Mouse (Mus musculus): Measurements from ENCODE around the gene Poldip2. TPM values are rescaled to one million over a fixed set of nuclear protein-coding genes. Genes with fewer than 3 reads are reported as not detected.
A peak's percentile ranks its signal among the peaks of the same experiment; 100 is the strongest.

The Poldip2 gene
- polyA plus RNA-seq, 1 experiment from 2014 or later: 165 TPM

GRCm38 (mm10) chr11:78497544-78498522 is 14.2 kb upstream of the Poldip2 start, which contains the start of gene Sarm1:
Gene Sarm1 (minus strand): TSS chr11:78497754.
- 2% methylated on average over 36 of the region's 36 CpGs for WGBS
- peak within 1 kb of the TSS; percentile 75 for H3K4me2 ChIP-seq (ENCODE audit: low read length)
- H3K27me3 ChIP-seq (ENCODE audit: control insufficient read depth, insufficient read depth, low read length): 0 out of 2 replicates have a peak, but pooled peaks cover 5% of the 10 kb centered on the region
- H3K9me3 ChIP-seq (ENCODE audit: control insufficient read depth, low read length): no peaks in the 10 kb centered on the region
- H3K36me3 ChIP-seq (ENCODE audit: control insufficient read depth, insufficient read depth, low read length): no peaks in the 10 kb centered on the region
- peaks cover 29% of the 10 kb centered on the region for H3K4me1 ChIP-seq (ENCODE audit: control insufficient read depth, insufficient read depth, low read length)
- peak within 1 kb of the TSS; percentile 93 for H3K27ac ChIP-seq (replicated peaks; ENCODE audit: low read depth, low read length)
- peak within 1 kb of the TSS; percentile 89 for H3K9ac ChIP-seq (replicated peaks; ENCODE audit: low read length)
- peak; percentile 96 for ATAC-seq (ENCODE audit: low FRiP score, low TSS enrichment)
- DNase-seq: peak; percentile 99
- H3K4me3 ChIP-seq (replicated peaks; ENCODE audit: low read depth, low read length): peak within 1 kb of the TSS; percentile 91

GRCm38 (mm10) chr11:78499004-78499403 is 13.0 kb upstream of the Poldip2 start, which contains the start of gene Vtn:
Gene Vtn (plus strand): TSS chr11:78499091.
- DNase-seq (no peak), ATAC-seq (ENCODE audit: low FRiP score, low TSS enrichment) (no peak)
- Histone ChIP-seq H3K4me1 (ENCODE audit: control insufficient read depth, insufficient read depth, low read length) (peaks cover 28% of the 10 kb centered on the region), H3K36me3 (ENCODE audit: control insufficient read depth, insufficient read depth, low read length) (no peaks in the 10 kb centered on the region), H3K27ac (replicated peaks; ENCODE audit: low read depth, low read length) (peak within 1 kb of the TSS; percentile 93), H3K4me3 (replicated peaks; ENCODE audit: low read depth, low read length) (peak within 1 kb of the TSS; percentile 91), H3K9ac (replicated peaks; ENCODE audit: low read length) (peak within 1 kb of the TSS; percentile 57), H3K9me3 (ENCODE audit: control insufficient read depth, low read length) (no peaks in the 10 kb centered on the region), H3K4me2 (ENCODE audit: low read length) (peak within 1 kb of the TSS; percentile 75), H3K27me3 (ENCODE audit: control insufficient read depth, insufficient read depth, low read length) (0 out of 2 replicates have a peak, but pooled peaks cover 5% of the 10 kb centered on the region)
- WGBS: 45% methylated on average over 7 of the region's 7 CpGs

GRCm38 (mm10) chr11:78499543-78499942 is 12.4 kb upstream of the Poldip2 start:
- WGBS: 47% methylated on average over 16 of the region's 16 CpGs
- Histone ChIP-seq H3K9ac (replicated peaks; ENCODE audit: low read length) (no peak overlapping the region; the same call in 1 of the 2 replicates), H3K4me2 (ENCODE audit: low read length) (no peak overlapping the region), H3K27ac (replicated peaks; ENCODE audit: low read depth, low read length) (no peak overlapping the region), H3K27me3 (ENCODE audit: control insufficient read depth, insufficient read depth, low read length) (0 out of 2 replicates have a peak, but pooled peaks cover 5% of the 10 kb centered on the region), H3K36me3 (ENCODE audit: control insufficient read depth, insufficient read depth, low read length) (no peaks in the 10 kb centered on the region), H3K9me3 (ENCODE audit: control insufficient read depth, low read length) (no peaks in the 10 kb centered on the region), H3K4me3 (replicated peaks; ENCODE audit: low read depth, low read length) (no peak overlapping the region), H3K4me1 (ENCODE audit: control insufficient read depth, insufficient read depth, low read length) (peaks cover 23% of the 10 kb centered on the region)
- DNase-seq (no peak), ATAC-seq (ENCODE audit: low FRiP score, low TSS enrichment) (no peak)

GRCm38 (mm10) chr11:78500623-78501202 is 11.3 kb upstream of the Poldip2 start:
- Histone ChIP-seq H3K9ac (replicated peaks; ENCODE audit: low read length) (no peak overlapping the region; the same call in 1 of the 2 replicates), H3K4me1 (ENCODE audit: control insufficient read depth, insufficient read depth, low read length) (peaks cover 11% of the 10 kb centered on the region), H3K36me3 (ENCODE audit: control insufficient read depth, insufficient read depth, low read length) (0 out of 2 replicates have a peak, but pooled peaks cover 5% of the 10 kb centered on the region), H3K9me3 (ENCODE audit: control insufficient read depth, low read length) (no peaks in the 10 kb centered on the region), H3K4me2 (ENCODE audit: low read length) (no peak overlapping the region), H3K27ac (replicated peaks; ENCODE audit: low read depth, low read length) (no peak overlapping the region), H3K27me3 (ENCODE audit: control insufficient read depth, insufficient read depth, low read length) (0 out of 2 replicates have a peak, but pooled peaks cover 5% of the 10 kb centered on the region), H3K4me3 (replicated peaks; ENCODE audit: low read depth, low read length) (no peak overlapping the region)
- no peak for ATAC-seq (ENCODE audit: low FRiP score, low TSS enrichment)
- WGBS: 80% methylated on average over 9 of the region's 9 CpGs
- no peak for DNase-seq

GRCm38 (mm10) chr11:78501529-78501928 is 10.5 kb upstream of the Poldip2 start:
- Histone ChIP-seq H3K9me3 (ENCODE audit: control insufficient read depth, low read length) (no peaks in the 10 kb centered on the region), H3K36me3 (ENCODE audit: control insufficient read depth, insufficient read depth, low read length) (peaks cover 9% of the 10 kb centered on the region), H3K27ac (replicated peaks; ENCODE audit: low read depth, low read length) (no peak overlapping the region), H3K4me1 (ENCODE audit: control insufficient read depth, insufficient read depth, low read length) (peaks cover 3% of the 10 kb centered on the region; the same call in 1 of the 2 replicates), H3K27me3 (ENCODE audit: control insufficient read depth, insufficient read depth, low read length) (0 out of 2 replicates have a peak, but pooled peaks cover 5% of the 10 kb centered on the region), H3K4me2 (ENCODE audit: low read length) (no peak overlapping the region), H3K4me3 (replicated peaks; ENCODE audit: low read depth, low read length) (no peak overlapping the region), H3K9ac (replicated peaks; ENCODE audit: low read length) (no peak overlapping the region)
- 84% methylated on average over 20 of the region's 20 CpGs for WGBS
- DNase-seq (no peak), ATAC-seq (ENCODE audit: low FRiP score, low TSS enrichment) (no peak)

- 77% methylated on average over 7 of the region's 7 CpGs for WGBS
- H3K4me2 ChIP-seq (ENCODE audit: low read length): no peak within 1 kb of the TSS
- DNase-seq: no peak
- H3K9me3 ChIP-seq (ENCODE audit: control insufficient read depth, low read length): no peaks in the 10 kb centered on the region
- no peak within 1 kb of the TSS for H3K27ac ChIP-seq (replicated peaks; ENCODE audit: low read depth, low read length)
- 0 out of 2 replicates have a peak, but pooled peaks cover 5% of the 10 kb centered on the region for H3K27me3 ChIP-seq (ENCODE audit: control insufficient read depth, insufficient read depth, low read length)
- no peak within 1 kb of the TSS for H3K4me3 ChIP-seq (replicated peaks; ENCODE audit: low read depth, low read length)
- peaks cover 24% of the 10 kb centered on the region for H3K36me3 ChIP-seq (ENCODE audit: control insufficient read depth, insufficient read depth, low read length)
- ATAC-seq (ENCODE audit: low FRiP score, low TSS enrichment): no peak
- no peak within 1 kb of the TSS for H3K9ac ChIP-seq (replicated peaks; ENCODE audit: low read length)
- 0 out of 2 replicates have a peak, but pooled peaks cover 3% of the 10 kb centered on the region for H3K4me1 ChIP-seq (ENCODE audit: control insufficient read depth, insufficient read depth, low read length)
Measured at GRCm38 (mm10) chr11:78502909-78503650, 8.9 kb upstream of the Poldip2 start, which contains the start of gene Sebox. Gene Sebox (plus strand): TSS chr11:78503447.

- Histone ChIP-seq H3K4me2 (ENCODE audit: low read length) (no peak overlapping the region), H3K9ac (replicated peaks; ENCODE audit: low read length) (no peak overlapping the region), H3K27ac (replicated peaks; ENCODE audit: low read depth, low read length) (no peak overlapping the region), H3K4me1 (ENCODE audit: control insufficient read depth, insufficient read depth, low read length) (no peaks in the 10 kb centered on the region), H3K4me3 (replicated peaks; ENCODE audit: low read depth, low read length) (no peak overlapping the region), H3K27me3 (ENCODE audit: control insufficient read depth, insufficient read depth, low read length) (no peaks in the 10 kb centered on the region), H3K9me3 (ENCODE audit: control insufficient read depth, low read length) (no peaks in the 10 kb centered on the region), H3K36me3 (ENCODE audit: control insufficient read depth, insufficient read depth, low read length) (peaks cover 38% of the 10 kb centered on the region)
- WGBS: 82% methylated on average over 3 of the region's 3 CpGs
- no peak for DNase-seq
- ATAC-seq (ENCODE audit: low FRiP score, low TSS enrichment): no peak
Measured at GRCm38 (mm10) chr11:78505430-78505829, 6.6 kb upstream of the Poldip2 start.

- Histone ChIP-seq H3K27ac (replicated peaks; ENCODE audit: low read depth, low read length) (no peak overlapping the region), H3K4me1 (ENCODE audit: control insufficient read depth, insufficient read depth, low read length) (peaks cover 13% of the 10 kb centered on the region), H3K4me2 (ENCODE audit: low read length) (no peak overlapping the region), H3K9me3 (ENCODE audit: control insufficient read depth, low read length) (no peaks in the 10 kb centered on the region), H3K27me3 (ENCODE audit: control insufficient read depth, insufficient read depth, low read length) (no peaks in the 10 kb centered on the region), H3K9ac (replicated peaks; ENCODE audit: low read length) (no peak overlapping the region), H3K36me3 (ENCODE audit: control insufficient read depth, insufficient read depth, low read length) (peaks cover 39% of the 10 kb centered on the region), H3K4me3 (replicated peaks; ENCODE audit: low read depth, low read length) (no peak overlapping the region)
- 78% methylated on average over 5 of the region's 5 CpGs for WGBS
- peak; percentile 59 for DNase-seq
- no peak for ATAC-seq (ENCODE audit: low FRiP score, low TSS enrichment)
Measured at GRCm38 (mm10) chr11:78509148-78509547, 2.8 kb upstream of the Poldip2 start.

Measured in midbrain, embryonic 14.5 days (tissue).